Mouse (Mus musculus): ENCODE data around the gene Prpf3.

- TF ChIP-seq POLR2A (IDR thresholded peaks at IDR 0.05; ENCODE audit: control insufficient read depth, extremely low read depth, insufficient read depth, low read length, poor library complexity) (peak; percentile 43), CTCF (IDR thresholded peaks at IDR 0.05; ENCODE audit: borderline replicate concordance, control insufficient read depth, extremely low read depth, insufficient read depth, low read length, poor library complexity) (peak; percentile 39; the same call in 1 of the 2 replicates)
Observed at GRCm38 (mm10) chr3:95893606-95894316, 38.1 kb upstream of the Prpf3 start, which contains the start of gene Aph1a.

Measured in thymus, adult 2 months (tissue).